Mouse (Mus musculus) heart, adult 2 months (tissue): ENCODE data around the gene Gstm4.

ENCODE experiments used
- CTCF ChIP-seq: fragments of 200-600 bp; IDR thresholded peaks from 2 replicates; pipeline ENCODE4 v1.8.1; 2022; ENCODE audit warnings: antibody characterized with exemption, mild to moderate bottlenecking, moderate library complexity
- EP300 ChIP-seq: fragments of 200-500 bp; IDR thresholded peaks from 2 replicates; pipeline ENCODE4 v1.6.1; 2011; ENCODE audit warnings: low read depth, low read length, control low read depth; ENCODE audit not compliant: insufficient read depth
- POLR2A ChIP-seq: fragments of 200-500 bp; IDR thresholded peaks from 2 replicates; pipeline ENCODE4 v1.6.1; 2011; ENCODE audit warnings: mild to moderate bottlenecking, low read depth, low read length, control low read depth; ENCODE audit not compliant: insufficient read depth

DNA sequence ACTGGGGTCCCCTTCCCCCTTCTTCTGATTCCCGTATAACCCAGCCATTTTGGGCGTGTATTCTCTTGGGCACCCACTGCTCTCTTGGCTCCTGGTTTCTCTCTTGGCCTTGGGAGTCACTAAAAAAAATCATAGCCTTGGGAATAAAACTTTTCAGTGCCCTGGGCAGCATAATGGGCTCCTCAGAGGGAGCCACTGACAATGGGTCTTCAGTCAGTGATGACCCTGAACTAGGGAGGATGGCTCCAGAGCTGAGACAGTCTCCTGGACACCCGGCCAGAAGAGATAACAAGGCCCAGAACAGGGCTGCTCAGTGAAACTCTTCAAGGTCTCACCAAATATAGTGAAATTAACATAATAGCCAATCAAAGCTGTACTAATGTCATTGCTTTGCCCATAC, 46.1 kb downstream of the Gstm4 start:
- TF ChIP-seq CTCF = no peak
- TF ChIP-seq POLR2A = no peak
- TF ChIP-seq EP300 = no peak
